Mouse (Mus musculus) ES-E14 (cell line): ENCODE measurements at regions not wholly inside any gene's neighbourhood (a gene's known extent, or its start where the extent isn't known, plus 50 kb on each side); places are given as distances from the start of the nearest gene placed in this dataset.

Source experiments
- DNase-seq: peaks from one replicate; pipeline ENCODE4 v3.0.0-alpha.2; 2013; ENCODE audit warnings: low read depth, low spot score
- H3K27ac ChIP-seq: 2 replicates; pipeline ENCODE4 v1.5.1; 2012; ENCODE audit warnings: low read depth, mild to moderate bottlenecking, low read length, moderate library complexity, mixed read lengths; ENCODE audit not compliant: poor library complexity, insufficient read depth, severe bottlenecking
- H3K36me3 ChIP-seq: 2 replicates; pipeline ENCODE4 v1.6.1; 2012; ENCODE audit warnings: mild to moderate bottlenecking, low read length, moderate library complexity, mixed read lengths; ENCODE audit not compliant: control insufficient read depth, poor library complexity, insufficient read depth, severe bottlenecking
- H3K4me1 ChIP-seq, 2 experiments: fragments of 150-350 bp in 1 of 2; sonication (generic) in 1 of 2; 2 replicates each; pipeline ENCODE4 v1.6.1; 2012; ENCODE audit warnings: low read length in 2 of 2, mild to moderate bottlenecking in 1 of 2, mixed read lengths in 1 of 2; ENCODE audit not compliant: control insufficient read depth in 2 of 2, insufficient read depth in 2 of 2, poor library complexity in 1 of 2
- H3K4me3 ChIP-seq, 2 experiments: fragments of 150-350 bp in 1 of 2; sonication (generic) in 1 of 2; 2 replicates each; pipeline ENCODE4 v1.5.1; 2012; ENCODE audit warnings: low read length in 2 of 2, low read depth in 1 of 2, mild to moderate bottlenecking in 1 of 2, mixed read lengths in 1 of 2; ENCODE audit not compliant: insufficient read depth in 1 of 2, poor library complexity in 1 of 2, severe bottlenecking in 1 of 2
- H3K9ac ChIP-seq: 2 replicates; pipeline ENCODE4 v1.6.1; 2012; ENCODE audit warnings: low read depth, mild to moderate bottlenecking, low read length, mixed read lengths; ENCODE audit not compliant: poor library complexity, insufficient read depth, severe bottlenecking
- H3K9me3 ChIP-seq: fragments of 150-350 bp; sonication (generic); 2 replicates; pipeline ENCODE4 v1.6.1; 2012; ENCODE audit warnings: low read depth, mild to moderate bottlenecking, low read length; ENCODE audit not compliant: control insufficient read depth, insufficient read depth
- CHD2 ChIP-seq: IDR thresholded peaks from 2 replicates; pipeline ENCODE4 v1.6.1; 2014; ENCODE audit warnings: mild to moderate bottlenecking, low read depth, low read length, inconsistent platforms
- HCFC1 ChIP-seq: IDR thresholded peaks from 2 replicates; pipeline ENCODE4 v1.6.1; 2012; ENCODE audit warnings: low read length, inconsistent platforms, borderline replicate concordance; ENCODE audit not compliant: insufficient read depth
- MAFK ChIP-seq: IDR thresholded peaks from 2 replicates; pipeline ENCODE4 v1.6.1; 2014; ENCODE audit warnings: mild to moderate bottlenecking, low read depth, low read length, inconsistent platforms; ENCODE audit not compliant: insufficient read depth
- ZC3H11A ChIP-seq: IDR thresholded peaks from 2 replicates; pipeline ENCODE4 v1.6.1; 2012; ENCODE audit warnings: low read depth, mild to moderate bottlenecking, inconsistent platforms, low read length, borderline replicate concordance
- ZNF384 ChIP-seq: IDR thresholded peaks from 2 replicates; pipeline ENCODE4 v1.6.1; 2012; ENCODE audit warnings: low read depth, low read length, inconsistent platforms
- in situ Hi-C, 2 experiments: fragments of 600-800 bp; cut with MboI; formaldehyde crosslinking; loops; one replicate each; pipeline ENCODE4 v1.15.1; 2025; ENCODE audit warnings: low sequenced_read_pairs in 2 of 2, inconsistent platforms in 1 of 2; ENCODE audit not compliant: unreplicated experiment in 2 of 2

DNA sequence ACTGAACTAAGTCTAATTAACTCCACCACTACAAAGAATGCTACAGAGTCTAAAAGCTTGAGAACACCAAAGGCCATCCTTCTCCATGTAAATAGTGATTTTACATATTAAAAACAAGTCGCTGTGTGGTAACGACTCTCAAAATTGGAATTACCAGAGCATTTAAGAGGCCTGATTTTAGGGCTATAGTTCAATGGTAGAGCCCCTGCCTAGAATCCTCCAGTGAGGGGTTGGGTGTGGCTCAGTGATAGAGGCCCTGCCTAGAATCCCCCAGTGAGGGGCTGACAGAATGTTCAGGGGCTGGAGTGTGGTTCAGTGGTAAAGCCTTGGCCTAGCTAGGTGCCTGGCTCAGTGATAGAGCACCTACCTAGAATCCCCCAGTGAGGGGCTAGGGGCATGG, 413.3 kb upstream of the Castor2 start:
- Histone ChIP-seq H3K36me3 (no peaks in the 10 kb centered on the region), H3K9me3 (no peaks in the 10 kb centered on the region), H3K4me1 (no peaks in the 10 kb centered on the region), H3K27ac (no peak overlapping the region), H3K4me3 (no peak overlapping the region), H3K9ac (no peak overlapping the region)
- TF ChIP-seq ZC3H11A (no peak), MAFK (no peak), CHD2 (no peak), HCFC1 (no peak), ZNF384 (no peak)
- in situ Hi-C loops = no loop called here
- DNase-seq = no peak

DNA sequence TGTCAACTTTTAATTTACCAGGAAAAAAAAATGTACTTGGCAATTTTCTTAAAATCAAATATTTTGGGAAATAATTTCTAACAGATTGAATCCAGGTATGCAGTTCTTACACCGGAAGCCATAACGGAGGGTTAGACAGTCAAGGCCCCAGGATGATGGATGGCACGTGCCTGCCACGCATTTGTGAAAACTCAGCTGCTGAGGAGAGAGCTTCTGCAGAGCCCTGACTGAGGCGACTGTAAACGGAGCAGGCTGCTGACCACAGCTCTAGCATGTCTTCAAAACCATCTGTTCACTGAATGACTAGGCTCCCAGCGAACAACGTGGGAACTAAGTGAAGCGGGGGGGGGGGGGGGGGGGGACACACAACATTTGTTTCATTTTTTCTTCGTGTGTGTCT, 416.5 kb upstream of the Castor2 start:
- TF ChIP-seq ZC3H11A (no peak), HCFC1 (no peak), MAFK (no peak)
- H3K36me3 ChIP-seq = no peaks in the 10 kb centered on the region
- H3K9me3 ChIP-seq = no peaks in the 10 kb centered on the region
- no peak overlapping the region for H3K9ac ChIP-seq
- H3K4me1 ChIP-seq = no peaks in the 10 kb centered on the region
- DNase-seq = no peak
- no peak overlapping the region for H3K4me3 ChIP-seq
- in situ Hi-C loops = no loop called here
- H3K27ac ChIP-seq = no peak overlapping the region

DNA sequence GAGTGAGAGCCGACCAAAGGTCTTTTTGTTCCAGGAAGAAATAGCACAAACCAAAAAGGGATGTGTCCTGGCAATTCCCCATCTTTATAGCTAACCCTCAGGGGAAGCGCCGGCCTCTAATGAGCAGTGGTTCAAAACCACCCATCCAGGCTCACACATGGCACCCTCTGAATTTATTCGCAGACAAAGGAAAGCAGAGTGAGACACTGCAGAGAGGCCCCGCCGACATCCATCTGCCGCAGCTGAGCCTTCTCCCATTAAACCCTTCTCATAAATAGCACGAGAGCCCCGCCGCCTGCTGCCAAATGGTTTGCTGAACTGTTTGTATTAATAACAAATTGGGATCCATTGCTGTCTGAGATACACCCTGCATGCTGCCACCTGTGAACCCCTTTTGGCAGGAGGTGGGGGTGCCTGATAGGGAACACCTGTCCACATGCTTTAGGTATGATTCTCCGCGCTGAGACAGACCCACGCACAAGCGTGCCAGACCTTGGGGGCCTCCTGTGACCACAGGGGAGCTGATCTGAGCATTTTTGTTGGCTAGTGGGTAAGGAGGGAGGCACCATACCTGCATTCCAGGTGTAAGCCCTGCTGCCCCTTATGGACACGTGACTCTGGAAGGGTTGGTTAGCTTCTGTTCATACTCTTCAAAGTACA, 422.6 kb upstream of the Castor2 start:
- Histone ChIP-seq H3K27ac (no peak overlapping the region), H3K36me3 (no peaks in the 10 kb centered on the region), H3K4me3 (no peak overlapping the region), H3K9me3 (no peaks in the 10 kb centered on the region), H3K9ac (no peak overlapping the region), H3K4me1 (no peaks in the 10 kb centered on the region)
- no peak for DNase-seq
- in situ Hi-C loops = no loop called here
- TF ChIP-seq HCFC1 (no peak), CHD2 (no peak), ZC3H11A (no peak), MAFK (no peak), ZNF384 (no peak)

DNA sequence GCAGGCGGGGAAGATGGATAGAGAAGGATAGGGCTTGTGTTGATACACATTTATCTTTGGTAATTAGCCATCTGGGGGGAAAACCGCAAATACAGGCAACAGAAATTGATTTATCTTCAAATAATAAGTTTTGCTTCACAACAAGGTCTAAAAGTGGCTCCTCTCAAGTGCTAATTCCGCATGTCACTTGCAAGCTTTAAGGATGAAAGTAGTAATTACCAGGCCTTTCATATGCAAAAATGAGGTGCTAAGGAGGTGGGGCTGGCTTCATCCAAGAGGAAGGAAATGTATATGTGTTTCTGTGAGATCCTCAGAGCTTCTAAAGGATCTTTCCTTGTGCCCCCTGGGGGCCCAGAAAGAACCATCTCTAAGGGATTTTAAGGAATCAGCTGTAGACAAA, 423.9 kb upstream of the Castor2 start:
- in situ Hi-C loops = no loop called here
- peak; percentile 49 for DNase-seq
- Histone ChIP-seq H3K27ac (no peak overlapping the region), H3K4me3 (no peak overlapping the region), H3K36me3 (no peaks in the 10 kb centered on the region), H3K4me1 (no peaks in the 10 kb centered on the region), H3K9me3 (no peaks in the 10 kb centered on the region), H3K9ac (no peak overlapping the region)
- no peak for TF ChIP-seq ZNF384
- TF ChIP-seq CHD2 = no peak
- TF ChIP-seq ZC3H11A = no peak
- TF ChIP-seq HCFC1 = no peak
- TF ChIP-seq MAFK = no peak

DNA sequence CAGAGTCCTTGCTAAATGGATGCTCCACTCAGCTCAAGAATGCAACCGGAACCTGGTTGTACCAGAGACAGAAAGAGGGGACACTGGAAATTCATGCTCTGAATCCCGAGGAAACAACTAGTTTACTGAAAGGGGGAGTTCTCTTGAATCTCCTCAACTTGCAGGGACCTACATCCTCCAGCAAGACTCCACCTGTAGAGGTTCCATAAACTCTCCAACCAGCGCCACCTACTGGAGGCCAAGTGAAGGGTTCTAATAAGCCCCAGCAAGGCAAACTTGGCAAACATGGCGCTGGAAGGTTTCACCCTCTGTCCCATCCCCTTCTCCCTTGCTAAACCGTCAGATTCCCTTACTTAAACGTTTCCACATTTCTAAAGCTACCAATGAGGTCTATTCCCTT, 433.0 kb upstream of the Castor2 start:
- Histone ChIP-seq H3K4me1 (no peaks in the 10 kb centered on the region), H3K4me3 (no peak overlapping the region), H3K9me3 (no peaks in the 10 kb centered on the region), H3K27ac (no peak overlapping the region), H3K9ac (no peak overlapping the region), H3K36me3 (no peaks in the 10 kb centered on the region)
- in situ Hi-C loops = no loop called here
- DNase-seq = peak; percentile 83
- TF ChIP-seq MAFK = no peak
- no peak for TF ChIP-seq HCFC1
- TF ChIP-seq ZC3H11A = 0 out of 2 replicates have a peak, but pooled peaks have one; percentile 21
- no peak for TF ChIP-seq ZNF384
